Mouse (Mus musculus): Measurements from ENCODE around the gene Prc1. TPM values are rescaled to one million over a fixed set of nuclear protein-coding genes. Genes with fewer than 3 reads are reported as not detected.

The Prc1 gene
- total and polyA plus RNA-seq, 3 experiments = 0.47 to 1.5 (median 1.1) TPM

- intact Hi-C loops (cut with DNase I) = no loop called here
- Histone ChIP-seq H3K27me3 (ENCODE audit: control insufficient read depth, insufficient read depth, low read length) (no peaks in the 10 kb centered on the region; the same call in 1 of the 2 replicates), H3K79me2 (replicated peaks; ENCODE audit: control insufficient read depth, insufficient read depth, low read length) (no peaks in the 10 kb centered on the region), H3K9ac (ENCODE audit: low read depth, low read length) (no peak overlapping the region), H3K36me3 (ENCODE audit: control insufficient read depth, insufficient read depth, low read length) (no peaks in the 10 kb centered on the region), H3K4me1 (ENCODE audit: control insufficient read depth, insufficient read depth, low read length) (no peaks in the 10 kb centered on the region), H3K4me3 (no peak overlapping the region), H3K27ac (no peak overlapping the region)
- TF ChIP-seq POLR2A (IDR thresholded peaks at IDR 0.05; ENCODE audit: insufficient read depth, low read depth, low read length) (no peak), EP300 (IDR thresholded peaks at IDR 0.05; ENCODE audit: insufficient read depth, low read depth, low read length) (no peak), CTCF (IDR thresholded peaks at IDR 0.05) (no peak)
- WGBS = 74% methylated on average over 11 of the region's 11 CpGs
- no peak for DNase-seq
These were observed 41.4 kb upstream of the Prc1 start for GRCm38 (mm10) chr7:80252886-80253285.

GRCm38 (mm10) chr7:80255981-80256380, 38.3 kb upstream of the Prc1 start:
- H3K4me1 ChIP-seq (ENCODE audit: control insufficient read depth, insufficient read depth, low read length) = peaks cover 2% of the 10 kb centered on the region; the same call in 1 of the 2 replicates
- no peak for DNase-seq
- H3K27me3 ChIP-seq (ENCODE audit: control insufficient read depth, insufficient read depth, low read length) = no peaks in the 10 kb centered on the region
- TF ChIP-seq EP300 (IDR thresholded peaks at IDR 0.05; ENCODE audit: insufficient read depth, low read depth, low read length) = no peak
- peak; percentile 55 for TF ChIP-seq CTCF (IDR thresholded peaks at IDR 0.05)
- intact Hi-C loops (cut with DNase I) = no loop called here
- WGBS = 67% methylated on average over 2 of the region's 2 CpGs
- no peak overlapping the region for H3K27ac ChIP-seq
- H3K9ac ChIP-seq (ENCODE audit: low read depth, low read length) = no peak overlapping the region
- no peak overlapping the region for H3K4me3 ChIP-seq
- H3K79me2 ChIP-seq (replicated peaks; ENCODE audit: control insufficient read depth, insufficient read depth, low read length) = no peaks in the 10 kb centered on the region
- H3K36me3 ChIP-seq (ENCODE audit: control insufficient read depth, insufficient read depth, low read length) = no peaks in the 10 kb centered on the region

GRCm38 (mm10) chr7:80257706-80258105, 36.5 kb upstream of the Prc1 start:
- TF ChIP-seq EP300 (IDR thresholded peaks at IDR 0.05; ENCODE audit: insufficient read depth, low read depth, low read length) = no peak
- no peak for TF ChIP-seq POLR2A (IDR thresholded peaks at IDR 0.05; ENCODE audit: insufficient read depth, low read depth, low read length)
- TF ChIP-seq CTCF (IDR thresholded peaks at IDR 0.05) = no peak
- H3K79me2 ChIP-seq (replicated peaks; ENCODE audit: control insufficient read depth, insufficient read depth, low read length) = no peaks in the 10 kb centered on the region
- 63% methylated on average over 2 of the region's 2 CpGs for WGBS
- no peaks in the 10 kb centered on the region for H3K36me3 ChIP-seq (ENCODE audit: control insufficient read depth, insufficient read depth, low read length)
- H3K9ac ChIP-seq (ENCODE audit: low read depth, low read length) = no peak overlapping the region
- intact Hi-C loops (cut with DNase I) = no loop called here
- peaks cover 2% of the 10 kb centered on the region; the same call in 1 of the 2 replicates for H3K4me1 ChIP-seq (ENCODE audit: control insufficient read depth, insufficient read depth, low read length)
- no peaks in the 10 kb centered on the region for H3K27me3 ChIP-seq (ENCODE audit: control insufficient read depth, insufficient read depth, low read length)
- DNase-seq = no peak
- H3K27ac ChIP-seq = no peak overlapping the region
- H3K4me3 ChIP-seq = no peak overlapping the region

- peaks cover 2% of the 10 kb centered on the region; the same call in 1 of the 2 replicates for H3K4me1 ChIP-seq (ENCODE audit: control insufficient read depth, insufficient read depth, low read length)
These were observed 33.5 kb upstream of the Prc1 start, which contains the start of gene Ngrn for GRCm38 (mm10) chr7:80260625-80261371. Ngrn (plus strand) TSS chr7:80261215.

GRCm38 (mm10) chr7:80261372-80261990, 32.8 kb upstream of the Prc1 start:
- TF ChIP-seq EP300 (IDR thresholded peaks at IDR 0.05; ENCODE audit: insufficient read depth, low read depth, low read length) = no peak
- no peak for TF ChIP-seq POLR2A (IDR thresholded peaks at IDR 0.05; ENCODE audit: insufficient read depth, low read depth, low read length)
- TF ChIP-seq CTCF (IDR thresholded peaks at IDR 0.05) = no peak
- H3K27ac ChIP-seq = peak overlapping the region; percentile 85
- under 1% methylated on average over 32 of the region's 32 CpGs for WGBS
- peak overlapping the region; percentile 87 for H3K9ac ChIP-seq (ENCODE audit: low read depth, low read length)
- H3K79me2 ChIP-seq (replicated peaks; ENCODE audit: control insufficient read depth, insufficient read depth, low read length) = no peaks in the 10 kb centered on the region
- DNase-seq = no peak
- intact Hi-C loops (cut with DNase I) = loop anchor here (1.0 kb wide), 1 partner anchor 8 kb away; the partner anchor contains the start of gene Vps33b
- peak overlapping the region; percentile 89 for H3K4me3 ChIP-seq
- no peaks in the 10 kb centered on the region for H3K36me3 ChIP-seq (ENCODE audit: control insufficient read depth, insufficient read depth, low read length)
- H3K27me3 ChIP-seq (ENCODE audit: control insufficient read depth, insufficient read depth, low read length) = no peaks in the 10 kb centered on the region
- H3K4me1 ChIP-seq (ENCODE audit: control insufficient read depth, insufficient read depth, low read length) = peaks cover 2% of the 10 kb centered on the region; the same call in 1 of the 2 replicates

More at GRCm38 (mm10) chr7:80260625-80261371, 33.5 kb upstream of the Prc1 start, which contains the start of gene Ngrn:
- intact Hi-C loops (cut with DNase I) = loop anchor here (1.0 kb wide), 1 partner anchor 9 kb away; the partner anchor contains the start of gene Vps33b
- H3K36me3 ChIP-seq (ENCODE audit: control insufficient read depth, insufficient read depth, low read length) = no peaks in the 10 kb centered on the region
- DNase-seq = peak; percentile 87 to 89
- no peaks in the 10 kb centered on the region for H3K79me2 ChIP-seq (replicated peaks; ENCODE audit: control insufficient read depth, insufficient read depth, low read length)
- WGBS = 22% methylated on average over 40 of the region's 40 CpGs
- TF ChIP-seq POLR2A (IDR thresholded peaks at IDR 0.05; ENCODE audit: insufficient read depth, low read depth, low read length) (peak; percentile 91), CTCF (IDR thresholded peaks at IDR 0.05) (peak; percentile 16; the same call in 1 of the 2 replicates), EP300 (IDR thresholded peaks at IDR 0.05; ENCODE audit: insufficient read depth, low read depth, low read length) (peak; percentile 76; the same call in 1 of the 2 replicates)
- no peaks in the 10 kb centered on the region for H3K27me3 ChIP-seq (ENCODE audit: control insufficient read depth, insufficient read depth, low read length)
- peak within 1 kb of the TSS; percentile 85 for H3K27ac ChIP-seq
- H3K9ac ChIP-seq (ENCODE audit: low read depth, low read length) = peak within 1 kb of the TSS; percentile 87
- H3K4me3 ChIP-seq = peak within 1 kb of the TSS; percentile 89
